Mouse (Mus musculus) adrenal gland (tissue): ENCODE data around the gene Creld1.

Experiments
- intact Hi-C: fragments of 180-260 bp; cut with DNase I; formaldehyde crosslinking; loops from one replicate; pipeline ENCODE4 v1.15.1; 2025
- long read RNA-seq, 2 experiments: library from polyadenylated mRNA; unstranded; transcript quantifications; one replicate each; pipeline ENCODE4 v2.0.0; 2020; ENCODE audit warnings: borderline replicate concordance in 1 of 2; ENCODE audit not compliant: insufficient replicate concordance in 1 of 2

The Creld1 gene
- long read RNA-seq, experiment 1, transcript Creld1-201 (10 exons, 2,306 nt), result major isoform, 23 of 32 reads
- long read RNA-seq, experiment 1, partial matches to known transcripts, result 0 of 32 reads
- long read RNA-seq, experiment 1, other reads (novel, unspliced or antisense), result 8 of 32 reads
- long read RNA-seq, experiment 2, transcript Creld1-201 (10 exons, 2,306 nt), result major isoform, 18 of 26 reads
- long read RNA-seq, experiment 2, partial matches to known transcripts, result 0 of 26 reads
- long read RNA-seq, experiment 2, other reads (novel, unspliced or antisense), result 7 of 26 reads

GRCm38 (mm10) chr6:113483100-113483615 lies at the start of gene Creld1:
Gene Creld1, plus strand, starts transcription at chr6:113483297.
- intact Hi-C loops, result no loop called here

GRCm38 (mm10) chr6:113433661-113434060 lies 49.4 kb upstream of the Creld1 start:
- intact Hi-C loops, result no loop called here

GRCm38 (mm10) chr6:113434691-113435090 lies 48.4 kb upstream of the Creld1 start:
- intact Hi-C loops, result no loop called here

GRCm38 (mm10) chr6:113435664-113436205 lies 47.4 kb upstream of the Creld1 start, which contains the start of gene Cidec:
Gene Cidec, minus strand, starts transcription at chr6:113435760.
- intact Hi-C loops, result no loop called here

GRCm38 (mm10) chr6:113437135-113437534 lies 46.0 kb upstream of the Creld1 start:
- intact Hi-C loops, result no loop called here

- intact Hi-C loops, result no loop called here
Measured at GRCm38 (mm10) chr6:113438721-113439430, 44.2 kb upstream of the Creld1 start.

GRCm38 (mm10) chr6:113440686-113441085 lies 42.4 kb upstream of the Creld1 start:
- intact Hi-C loops, result no loop called here

GRCm38 (mm10) chr6:113441147-113441680 lies 41.9 kb upstream of the Creld1 start:
- intact Hi-C loops, result no loop called here

- intact Hi-C loops, result no loop called here
Measured at GRCm38 (mm10) chr6:113442087-113442441, 41.0 kb upstream of the Creld1 start.

GRCm38 (mm10) chr6:113442442-113443090 lies 40.5 kb upstream of the Creld1 start, which contains the start of gene Jagn1:
Gene Jagn1, plus strand, starts transcription at chr6:113442569.
- intact Hi-C loops, result no loop called here

- intact Hi-C loops, result no loop called here
Measured at GRCm38 (mm10) chr6:113443091-113443490, 40.0 kb upstream of the Creld1 start.

GRCm38 (mm10) chr6:113444207-113444965 lies 38.7 kb upstream of the Creld1 start:
- intact Hi-C loops, result no loop called here

- intact Hi-C loops, result no loop called here
Measured at GRCm38 (mm10) chr6:113447639-113448038, 35.5 kb upstream of the Creld1 start.

GRCm38 (mm10) chr6:113451839-113452238 lies 31.3 kb upstream of the Creld1 start:
- intact Hi-C loops, result no loop called here

GRCm38 (mm10) chr6:113455007-113455406 lies 28.1 kb upstream of the Creld1 start:
- intact Hi-C loops, result no loop called here

GRCm38 (mm10) chr6:113457952-113458534 lies 25.1 kb upstream of the Creld1 start, which contains the start of gene Il17re:
Gene Il17re, plus strand, starts transcription at chr6:113458484.
- intact Hi-C loops, result no loop called here

- intact Hi-C loops, result no loop called here
Measured at GRCm38 (mm10) chr6:113458635-113459034, 24.5 kb upstream of the Creld1 start.

GRCm38 (mm10) chr6:113464040-113464439 lies 19.1 kb upstream of the Creld1 start:
- intact Hi-C loops, result no loop called here

GRCm38 (mm10) chr6:113465602-113466001 lies 17.5 kb upstream of the Creld1 start:
- intact Hi-C loops, result no loop called here

GRCm38 (mm10) chr6:113468512-113468911 lies 14.6 kb upstream of the Creld1 start:
- intact Hi-C loops, result no loop called here
